In genomic region chr9:56882818-56883217, GRCm38 (mm10) we compare ENCODE assay signal across 11 mouse cellular contexts. TPM values are rescaled to one million over a fixed set of nuclear protein-coding genes. Genes with fewer than 3 reads are reported as not detected.
DNase-seq lines count a peak whose midpoint lies in the region; ATAC-seq and TF ChIP-seq lines count a peak whose summit lies in the region.
"Had no signal": no experiment of that assay in that cellular context is flagged by ENCODE, and none has a peak within 500 bp of the region (broad histone marks: within the 10 kb centered on the region; RNA-seq: fewer than 3 reads in every experiment).

No protein-coding gene starts in this region.

- TF ChIP-seq POLR2A in thymus, adult 2 months (IDR thresholded peaks at IDR 0.05; ENCODE audit: control insufficient read depth, extremely low read depth, insufficient read depth, low read length, poor library complexity) = no peak

- peaks cover 16% of the 10 kb centered on the region for H3K4me1 ChIP-seq in hindbrain, embryonic 12.5 days
- no peaks in the 10 kb centered on the region for H3K4me1 ChIP-seq in hindbrain, embryonic 11.5 days (replicated peaks; ENCODE audit: control insufficient read depth, insufficient read depth, low read length)
- H3K4me1 ChIP-seq in intestine, embryonic 16.5 days (ENCODE audit: control insufficient read depth, insufficient read depth, low read length) = peaks cover 31% of the 10 kb centered on the region
- no peaks in the 10 kb centered on the region for H3K4me1 ChIP-seq in thymus, adult 2 months (replicated peaks; ENCODE audit: control insufficient read depth, insufficient read depth, low read length)
- peaks cover 4% of the 10 kb centered on the region; the same call in 1 of the 2 replicates for H3K4me1 ChIP-seq in midbrain, embryonic 10.5 days

- H3K4me3 ChIP-seq in hindbrain, embryonic 12.5 days = no peak overlapping the region
- no peak overlapping the region for H3K4me3 ChIP-seq in hindbrain, embryonic 11.5 days (ENCODE audit: low read depth, low read length)
- H3K4me3 ChIP-seq in intestine, embryonic 16.5 days (ENCODE audit: low read length) = no peak overlapping the region
- H3K4me3 ChIP-seq in thymus, adult 2 months (ENCODE audit: control insufficient read depth, insufficient read depth, low read length) = no peak overlapping the region
- no peak overlapping the region for H3K4me3 ChIP-seq in midbrain, embryonic 10.5 days

- no peaks in the 10 kb centered on the region for H3K9me3 ChIP-seq in hindbrain, embryonic 12.5 days (replicated peaks)
- no peaks in the 10 kb centered on the region for H3K9me3 ChIP-seq in hindbrain, embryonic 11.5 days (ENCODE audit: control insufficient read depth, low read length)
- no peaks in the 10 kb centered on the region for H3K9me3 ChIP-seq in intestine, embryonic 16.5 days (ENCODE audit: control insufficient read depth, low read length)
- no peaks in the 10 kb centered on the region for H3K9me3 ChIP-seq in midbrain, embryonic 10.5 days (replicated peaks)

- H3K4me2 ChIP-seq in hindbrain, embryonic 12.5 days (replicated peaks) = no peak overlapping the region
- H3K4me2 ChIP-seq in hindbrain, embryonic 11.5 days (replicated peaks; ENCODE audit: low read depth, low read length) = no peak overlapping the region
- H3K4me2 ChIP-seq in intestine, embryonic 16.5 days (ENCODE audit: low read depth, low read length) = no peak overlapping the region

- ATAC-seq in hindbrain, embryonic 12.5 days (ENCODE audit: low FRiP score) = no peak
- no peak for ATAC-seq in hindbrain, embryonic 11.5 days (ENCODE audit: low FRiP score)
- ATAC-seq in intestine, embryonic 16.5 days = peak; percentile 75

- no peak for TF ChIP-seq CTCF in thymus, adult 2 months (IDR thresholded peaks at IDR 0.05; ENCODE audit: borderline replicate concordance, control insufficient read depth, extremely low read depth, insufficient read depth, low read length, poor library complexity)

- peaks cover under 1% of the 10 kb centered on the region; the same call in 1 of the 2 replicates for H3K27me3 ChIP-seq in hindbrain, embryonic 12.5 days
- no peaks in the 10 kb centered on the region for H3K27me3 ChIP-seq in hindbrain, embryonic 11.5 days (ENCODE audit: control insufficient read depth, insufficient read depth, low read length)
- H3K27me3 ChIP-seq in intestine, embryonic 16.5 days (replicated peaks; ENCODE audit: control insufficient read depth, insufficient read depth, low read length) = no peaks in the 10 kb centered on the region
- no peaks in the 10 kb centered on the region for H3K27me3 ChIP-seq in thymus, adult 2 months (ENCODE audit: control insufficient read depth, insufficient read depth, low read length)
- no peaks in the 10 kb centered on the region; the same call in 1 of the 2 replicates for H3K27me3 ChIP-seq in midbrain, embryonic 10.5 days (ENCODE audit: low read depth, poor library complexity, severe bottlenecking)

- H3K27ac ChIP-seq in hindbrain, embryonic 12.5 days = peak overlapping the region; percentile 24; the same call in 1 of the 2 replicates
- H3K27ac ChIP-seq in hindbrain, embryonic 11.5 days (ENCODE audit: low read depth, low read length) = no peak overlapping the region
- peak overlapping the region; percentile 71 for H3K27ac ChIP-seq in intestine, embryonic 16.5 days (ENCODE audit: low read length)
- H3K27ac ChIP-seq in thymus, adult 2 months (ENCODE audit: control insufficient read depth, insufficient read depth, low read length) = no peak overlapping the region
- no peak overlapping the region for H3K27ac ChIP-seq in midbrain, embryonic 10.5 days (replicated peaks)
- H3K27ac ChIP-seq: kidney, postnatal 0 days had no signal

- H3K36me3 ChIP-seq in hindbrain, embryonic 12.5 days = no peaks in the 10 kb centered on the region
- H3K36me3 ChIP-seq in hindbrain, embryonic 11.5 days (ENCODE audit: control insufficient read depth, insufficient read depth, low read length) = no peaks in the 10 kb centered on the region
- 0 out of 2 replicates have a peak, but pooled peaks cover 3% of the 10 kb centered on the region for H3K36me3 ChIP-seq in intestine, embryonic 16.5 days (ENCODE audit: control insufficient read depth, insufficient read depth, low read length)
- H3K36me3 ChIP-seq in thymus, adult 2 months (ENCODE audit: control insufficient read depth, insufficient read depth, low read length) = no peaks in the 10 kb centered on the region
- H3K36me3 ChIP-seq in midbrain, embryonic 10.5 days = no peaks in the 10 kb centered on the region

- no peak for DNase-seq in hindbrain, embryonic 11.5 days (ENCODE audit: low spot score)
- peak; percentile 38 for DNase-seq in urinary bladder, postnatal 14 days (ENCODE audit: low spot score)
- DNase-seq in urinary bladder, postnatal 25 days (ENCODE audit: low spot score) = no peak
- DNase-seq in thymus, adult 2 months = no peak
- DNase-seq in adrenal gland, adult 2 months = no peak
- no peak for DNase-seq in midbrain, embryonic 10.5 days (ENCODE audit: low spot score)

- no peak overlapping the region for H3K9ac ChIP-seq in hindbrain, embryonic 12.5 days
- H3K9ac ChIP-seq in hindbrain, embryonic 11.5 days (ENCODE audit: low read depth, low read length) = no peak overlapping the region
- H3K9ac ChIP-seq in intestine, embryonic 16.5 days (ENCODE audit: low read depth, low read length) = 0 out of 2 replicates have a peak overlapping the region, but pooled peaks have one; percentile 16

- 75% methylated on average over 12 of the region's 12 CpGs for WGBS in hindbrain, embryonic 12.5 days
- WGBS in hindbrain, embryonic 11.5 days = 82% methylated on average over 12 of the region's 12 CpGs
- WGBS in intestine, embryonic 16.5 days = 36% methylated on average over 12 of the region's 12 CpGs
- whole genome bisulfite sequencing in thymus, adult 2 months = 71% methylated on average over 12 of the region's 12 CpGs
- WGBS in midbrain, embryonic 10.5 days = 81% methylated on average over 12 of the region's 12 CpGs

RNA-seq across cellular contexts. Expression of gene Cspg4, which starts 18.0 kb away (rescaled TPM):
- polyA plus RNA-seq in hindbrain, embryonic 12.5 days (2016; fragmentation: Nextera tagmentation; extraction: Ambion mirVana) = 6.8 and 8.9 TPM in 2 replicates
- 2.6 and 2.7 TPM in 2 replicates for polyA plus RNA-seq in hindbrain, embryonic 11.5 days (2014; fragmentation: Nextera tagmentation; extraction: Ambion mirVana)
- 17.4 and 18.2 TPM in 2 replicates for polyA plus RNA-seq in intestine, embryonic 16.5 days (2015; fragmentation: Nextera tagmentation; extraction: Ambion mirVana)
- polyA plus RNA-seq in thymus, adult 2 months (2012; rRNA removed) = 3.5 and 3.6 TPM in 2 replicates
- 10 to 100 TPM in 1 of 2 experiments, 1 to 10 TPM in 1; 7.8 to 11.8 TPM for total RNA-seq in adrenal gland, adult 2 months (2021)
- 17.9 and 19.0 TPM in 2 replicates for polyA plus RNA-seq in adrenal gland, adult 2 months (2012; rRNA removed)
- 0.91 and 1.7 TPM in 2 replicates for polyA plus RNA-seq in midbrain, embryonic 10.5 days (2016; fragmentation: Nextera tagmentation; extraction: Ambion mirVana)
- total RNA-seq: common myeloid progenitor, adult 5-6 weeks had no signal

RNA-seq across cellular contexts. Expression of gene Odf3l1, which starts 18.3 kb away (rescaled TPM):
- 0.29 and 0.54 TPM in 2 replicates for polyA plus RNA-seq in hindbrain, embryonic 12.5 days (2016; fragmentation: Nextera tagmentation; extraction: Ambion mirVana)
- polyA plus RNA-seq in hindbrain, embryonic 11.5 days (2014; fragmentation: Nextera tagmentation; extraction: Ambion mirVana) = 0.36 and 0.37 TPM in 2 replicates
- polyA plus RNA-seq in intestine, embryonic 16.5 days (2015; fragmentation: Nextera tagmentation; extraction: Ambion mirVana) = 1.4 and 1.5 TPM in 2 replicates
- polyA plus RNA-seq in thymus, adult 2 months (2012; rRNA removed) = 2.2 TPM in 2 replicates
- 1 to 10 TPM; 1.5 to 1.7 TPM for total RNA-seq in adrenal gland, adult 2 months (2021)
- 7.4 and 7.6 TPM in 2 replicates for polyA plus RNA-seq in adrenal gland, adult 2 months (2012; rRNA removed)
- polyA plus RNA-seq in midbrain, embryonic 10.5 days (2016; fragmentation: Nextera tagmentation; extraction: Ambion mirVana) = not detected in 2 replicates
- total RNA-seq: common myeloid progenitor, adult 5-6 weeks; left cerebral cortex, postnatal 14 days had no signal

RNA-seq across cellular contexts. Expression of gene Snx33, which starts 45.4 kb away (rescaled TPM):
- 7.2 and 7.3 TPM in 2 replicates for polyA plus RNA-seq in hindbrain, embryonic 12.5 days (2016; fragmentation: Nextera tagmentation; extraction: Ambion mirVana)
- 3.3 and 3.8 TPM in 2 replicates for polyA plus RNA-seq in hindbrain, embryonic 11.5 days (2014; fragmentation: Nextera tagmentation; extraction: Ambion mirVana)
- 4.8 and 5.2 TPM in 2 replicates for polyA plus RNA-seq in intestine, embryonic 16.5 days (2015; fragmentation: Nextera tagmentation; extraction: Ambion mirVana)
- 15.0 and 15.6 TPM in 2 replicates for polyA plus RNA-seq in thymus, adult 2 months (2012; rRNA removed)
- total RNA-seq in adrenal gland, adult 2 months (2021) = 10 to 100 TPM; 18.4 to 33.8 TPM
- 13.0 and 15.0 TPM in 2 replicates for polyA plus RNA-seq in adrenal gland, adult 2 months (2012; rRNA removed)
- 8.0 and 8.4 TPM in 2 replicates for polyA plus RNA-seq in midbrain, embryonic 10.5 days (2016; fragmentation: Nextera tagmentation; extraction: Ambion mirVana)

RNA-seq across cellular contexts. Expression of gene Imp3, which starts 54.5 kb away (rescaled TPM):
- 60.9 and 62.7 TPM in 2 replicates for polyA plus RNA-seq in hindbrain, embryonic 12.5 days (2016; fragmentation: Nextera tagmentation; extraction: Ambion mirVana)
- 66.0 and 70.2 TPM in 2 replicates for polyA plus RNA-seq in hindbrain, embryonic 11.5 days (2014; fragmentation: Nextera tagmentation; extraction: Ambion mirVana)
- 60.9 and 67.2 TPM in 2 replicates for polyA plus RNA-seq in intestine, embryonic 16.5 days (2015; fragmentation: Nextera tagmentation; extraction: Ambion mirVana)
- polyA plus RNA-seq in thymus, adult 2 months (2012; rRNA removed) = 315 and 327 TPM in 2 replicates
- total RNA-seq in adrenal gland, adult 2 months (2021) = 100 to 1,000 TPM in 1 of 2 experiments, 10 to 100 TPM in 1; 68.3 to 104 TPM
- polyA plus RNA-seq in adrenal gland, adult 2 months (2012; rRNA removed) = 445 and 458 TPM in 2 replicates
- polyA plus RNA-seq in midbrain, embryonic 10.5 days (2016; fragmentation: Nextera tagmentation; extraction: Ambion mirVana) = 58.4 and 65.2 TPM in 2 replicates

Comparison
In these comparisons a context has a peak if more than half of its experiments do, and no peak if none do; other contexts are left out.
1. H3K27ac ChIP-seq: peak in hindbrain, embryonic 12.5 days (single experiment) and intestine, embryonic 16.5 days (single experiment); none in hindbrain, embryonic 11.5 days (single experiment), thymus, adult 2 months (single experiment) and midbrain, embryonic 10.5 days (single experiment).